Mouse (Mus musculus): ENCODE results near the gene Adra1d.

Gene Adra1d

DNA sequence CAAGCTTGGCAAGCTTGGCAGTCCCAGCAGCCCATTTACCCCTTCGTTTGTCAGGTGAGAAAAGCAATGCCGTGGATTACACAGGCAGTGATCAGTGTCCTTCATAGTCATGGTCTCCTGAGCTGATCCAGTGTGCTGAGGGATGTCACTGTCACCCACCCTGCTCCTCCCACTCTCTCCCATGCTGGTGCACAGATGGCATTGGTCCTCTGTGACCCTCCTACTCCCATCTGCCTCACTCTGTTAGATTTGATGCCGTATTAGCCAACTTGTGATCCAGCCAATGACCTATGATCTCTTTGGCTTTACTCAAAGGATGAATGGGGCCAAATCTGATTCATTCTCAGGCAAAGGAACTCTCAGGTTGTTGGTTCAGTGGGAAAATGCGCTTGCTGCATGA lies 20.4 kb downstream of the Adra1d start:
- DNase-seq (ENCODE audit: extremely low spot score) = no peak

DNA sequence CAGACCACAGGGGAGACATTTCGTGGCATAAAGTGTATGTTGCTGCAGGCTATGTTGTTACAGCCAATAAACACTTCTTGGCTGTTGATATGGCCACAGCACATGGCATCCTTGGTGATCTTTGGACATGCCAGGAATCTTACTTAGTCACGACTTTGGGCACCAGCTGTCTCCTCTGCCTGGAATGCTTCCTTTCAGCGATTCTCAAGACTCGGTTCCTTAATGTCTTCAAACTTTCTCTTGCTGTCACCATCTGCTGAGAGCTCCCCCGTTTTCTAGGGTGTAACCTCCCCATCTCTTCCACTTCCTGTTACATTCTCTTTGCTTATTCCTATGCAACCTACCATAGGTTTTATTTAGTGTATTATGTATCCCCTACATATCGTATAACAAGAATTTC lies 22.3 kb downstream of the Adra1d start:
- DNase-seq (ENCODE audit: extremely low spot score) = no peak

DNA sequence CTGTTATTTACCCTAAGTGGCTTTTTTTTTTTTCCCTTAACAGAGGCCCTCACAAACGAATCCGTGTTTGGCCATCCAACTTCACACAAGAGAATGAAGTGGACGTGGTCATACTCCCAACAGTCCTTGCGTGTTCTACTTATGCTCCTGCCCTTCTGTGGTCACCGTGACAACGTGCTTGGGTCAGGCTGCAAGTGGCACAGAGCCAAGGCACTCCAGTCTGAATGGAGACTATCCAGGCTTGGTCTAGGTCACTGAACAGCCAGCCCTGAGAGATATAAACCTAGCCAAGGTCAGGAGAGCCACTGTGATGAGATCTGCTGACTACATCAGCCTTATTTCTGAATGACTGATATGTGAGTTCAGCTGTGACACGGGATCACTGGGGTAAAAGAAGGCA lies 23.7 kb downstream of the Adra1d start:
- DNase-seq (ENCODE audit: extremely low spot score) = no peak

DNA sequence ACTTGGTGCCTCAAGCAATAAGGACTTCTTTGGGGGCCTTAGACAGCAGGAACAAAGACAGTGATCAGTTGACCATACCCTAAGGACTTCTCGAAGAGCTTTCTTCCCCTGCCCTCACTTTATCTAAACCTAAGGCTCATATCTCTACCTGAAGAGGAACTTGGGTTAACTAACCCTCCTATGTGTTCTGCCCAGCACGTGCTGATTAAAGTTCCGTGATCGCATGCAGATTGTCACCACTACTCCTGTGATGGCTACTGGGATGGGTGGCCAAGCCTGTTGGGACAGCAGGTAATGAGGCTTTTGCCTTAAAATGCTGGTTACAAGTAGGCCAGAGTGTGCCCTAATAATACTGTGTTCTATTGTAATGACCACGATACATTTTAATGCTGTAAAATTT lies 26.9 kb downstream of the Adra1d start:
- DNase-seq (ENCODE audit: extremely low spot score) = no peak

DNA sequence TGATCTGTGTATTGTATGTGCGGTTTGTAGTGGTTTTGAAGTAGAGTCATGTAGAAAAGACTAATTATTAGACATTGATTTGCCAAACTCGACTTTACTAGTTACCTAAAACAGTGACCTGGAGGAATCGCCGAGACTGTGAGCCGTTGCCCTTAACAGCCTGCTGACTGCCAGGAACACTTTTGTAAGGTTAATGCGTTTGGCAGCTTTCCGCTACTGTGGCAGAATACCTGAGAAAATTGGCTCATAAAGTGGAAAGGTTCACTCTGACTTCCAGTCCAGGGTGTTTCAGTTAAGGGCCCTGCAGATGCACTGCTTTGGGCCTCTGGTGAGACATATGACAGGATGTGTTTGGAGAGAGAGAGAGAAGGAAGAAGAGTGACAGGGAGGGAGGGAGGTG lies 30.8 kb downstream of the Adra1d start:
- no peak for DNase-seq (ENCODE audit: extremely low spot score)

DNA sequence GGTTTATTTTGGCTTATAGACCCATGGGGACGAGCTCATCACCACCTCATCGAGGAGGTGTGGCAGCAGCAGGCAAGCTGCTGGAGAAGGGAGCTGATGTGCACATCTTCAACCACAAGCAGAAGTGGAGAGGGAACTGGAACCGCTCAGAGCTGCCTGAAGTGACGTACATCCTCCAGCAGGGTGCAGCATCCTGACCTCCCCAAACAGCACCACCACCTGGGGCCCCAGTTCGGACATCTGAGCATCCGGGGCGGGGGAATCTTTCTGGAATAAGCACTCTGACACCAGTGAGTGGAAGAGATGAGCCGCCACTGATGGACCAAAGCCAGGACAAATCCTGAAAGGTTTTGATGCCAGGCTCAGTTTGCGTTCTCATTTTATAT lies 31.5 kb downstream of the Adra1d start:
- peak; percentile 48 for DNase-seq (ENCODE audit: extremely low spot score)

DNA sequence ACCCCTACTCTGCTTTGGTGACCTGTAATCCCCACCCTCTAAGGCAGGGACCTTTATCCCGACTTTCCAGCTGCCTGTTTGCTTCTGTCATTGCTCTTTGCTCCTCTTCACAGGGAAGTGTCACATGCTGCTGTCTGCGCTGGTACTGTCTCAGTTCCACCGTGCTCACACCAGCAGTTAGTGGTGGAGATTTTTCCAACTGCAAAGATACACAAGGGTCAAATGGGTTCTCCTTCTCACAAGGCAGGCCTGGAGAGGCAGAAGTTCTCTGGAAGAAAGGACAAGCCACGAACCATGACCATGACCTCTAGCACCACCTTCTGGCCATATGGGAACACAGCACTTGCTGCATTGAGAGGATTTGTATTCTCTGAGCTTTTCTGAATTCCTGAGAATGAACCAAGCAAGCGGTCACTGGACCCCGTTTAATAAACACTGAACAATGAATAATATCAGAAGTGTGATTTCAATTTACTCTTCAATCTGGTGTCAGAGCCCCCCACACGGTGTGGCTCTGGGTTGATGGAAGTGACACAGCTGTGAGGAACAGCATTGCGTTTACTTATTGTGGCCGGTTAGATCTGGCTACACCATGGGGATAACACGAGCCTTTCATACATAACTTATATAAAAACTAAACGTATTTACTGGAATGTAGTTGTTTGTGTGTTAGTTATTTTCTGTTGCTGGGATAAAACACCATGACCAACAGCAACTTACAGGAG lies 32.0 kb downstream of the Adra1d start:
- DNase-seq (ENCODE audit: extremely low spot score) = peak; percentile 73

DNA sequence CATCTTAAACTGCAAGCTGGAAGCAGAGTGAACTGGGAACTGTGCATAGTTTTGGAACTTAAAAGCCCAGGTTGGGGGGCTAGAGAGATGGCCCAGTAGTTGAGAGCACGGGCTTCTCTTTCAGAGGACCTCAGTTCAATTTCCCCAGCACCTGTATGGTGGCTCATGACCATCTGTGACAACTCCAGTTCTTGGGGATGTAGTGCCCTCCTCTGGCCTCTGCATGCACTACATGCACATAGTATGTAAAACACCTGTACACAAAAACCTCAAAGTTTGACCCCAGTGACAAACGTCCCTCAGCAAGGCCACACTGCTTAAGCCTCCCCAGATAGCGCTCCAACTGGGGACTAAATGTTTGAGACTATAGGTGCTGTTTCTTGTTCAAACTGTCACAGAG lies 35.0 kb downstream of the Adra1d start:
- DNase-seq (ENCODE audit: extremely low spot score) = no peak

DNA sequence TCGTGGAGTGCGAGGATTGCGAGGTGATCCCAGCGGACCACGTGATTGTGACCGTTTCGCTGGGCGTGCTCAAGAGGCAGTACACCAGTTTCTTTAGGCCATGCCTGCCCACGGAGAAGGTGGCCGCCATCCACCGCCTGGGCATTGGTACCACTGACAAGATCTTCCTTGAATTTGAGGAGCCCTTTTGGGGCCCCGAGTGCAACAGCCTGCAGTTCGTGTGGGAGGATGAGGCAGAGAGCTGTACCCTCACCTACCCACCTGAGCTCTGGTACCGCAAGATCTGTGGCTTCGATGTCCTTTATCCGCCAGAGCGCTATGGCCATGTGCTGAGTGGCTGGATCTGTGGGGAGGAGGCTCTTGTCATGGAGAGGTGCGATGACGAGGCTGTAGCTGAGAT lies 41.3 kb downstream of the Adra1d start:
- DNase-seq (ENCODE audit: extremely low spot score) = no peak

DNA sequence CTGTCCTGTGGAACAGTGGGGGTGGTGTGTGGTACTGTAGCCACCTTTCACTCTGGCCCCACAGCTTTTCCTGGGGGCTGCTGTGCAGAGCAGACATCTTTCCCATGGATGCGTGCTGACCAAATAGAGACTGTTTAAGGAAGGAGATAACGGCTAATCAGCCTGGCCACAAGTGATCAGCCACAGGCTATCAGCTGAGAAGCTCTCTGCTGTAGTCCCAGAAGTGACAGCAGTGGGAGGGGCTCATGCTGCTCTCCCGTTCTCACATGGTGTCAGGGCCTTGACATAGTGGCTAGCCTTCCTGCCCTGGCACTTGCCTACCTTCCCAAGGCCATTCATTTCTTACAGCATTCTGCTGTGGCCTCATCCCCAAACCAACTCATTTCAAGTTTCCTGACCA lies 43.3 kb downstream of the Adra1d start:
- DNase-seq (ENCODE audit: extremely low spot score) = no peak

DNA sequence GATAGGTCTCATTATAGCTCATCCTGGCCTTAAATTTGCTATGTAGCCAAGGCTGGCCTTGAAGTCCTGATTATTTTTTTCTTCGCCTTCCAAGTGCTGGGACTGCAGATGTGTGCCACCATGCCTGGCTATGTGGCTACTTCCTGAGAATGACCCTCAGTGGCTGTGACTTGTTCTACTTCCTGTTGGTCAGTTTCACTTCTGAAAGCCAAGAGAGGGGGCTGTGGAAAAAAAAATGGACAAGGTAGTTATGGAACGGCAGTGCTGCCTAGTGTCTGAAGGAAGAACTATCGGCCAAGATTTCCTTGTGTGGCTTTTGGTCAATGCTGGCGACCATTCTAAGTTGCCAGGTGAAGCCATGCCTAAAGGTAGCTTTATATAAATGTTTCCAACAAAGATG lies 44.5 kb downstream of the Adra1d start:
- DNase-seq (ENCODE audit: extremely low spot score) = no peak

DNA sequence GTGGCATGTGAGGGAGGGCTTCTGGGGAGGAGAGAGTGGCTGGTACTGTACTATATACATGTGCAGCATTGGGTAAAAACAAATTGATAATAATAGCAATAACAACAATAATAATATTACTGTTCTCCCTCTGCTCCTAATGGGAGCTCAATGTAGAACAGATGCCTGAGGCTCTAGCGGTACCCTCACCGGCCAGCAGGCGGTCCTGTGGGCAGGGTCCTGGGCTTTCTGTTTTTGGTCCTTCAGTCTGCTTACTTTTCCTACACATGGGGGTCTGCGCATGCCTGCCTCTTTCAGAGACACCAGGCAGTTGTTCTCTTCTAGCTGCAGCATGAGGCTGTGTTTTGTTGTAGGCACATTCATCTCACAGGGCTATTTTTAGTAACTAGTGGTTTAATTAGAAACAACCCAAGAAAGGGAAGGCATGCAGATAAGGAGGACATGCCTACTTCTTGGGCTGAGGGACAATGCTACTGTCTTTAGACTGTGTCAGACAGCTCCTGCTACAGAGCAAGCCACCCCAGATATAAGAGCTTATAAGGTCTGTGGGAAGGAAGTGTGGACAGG lies 47.9 kb downstream of the Adra1d start:
- DNase-seq (ENCODE audit: extremely low spot score) = no peak

DNA sequence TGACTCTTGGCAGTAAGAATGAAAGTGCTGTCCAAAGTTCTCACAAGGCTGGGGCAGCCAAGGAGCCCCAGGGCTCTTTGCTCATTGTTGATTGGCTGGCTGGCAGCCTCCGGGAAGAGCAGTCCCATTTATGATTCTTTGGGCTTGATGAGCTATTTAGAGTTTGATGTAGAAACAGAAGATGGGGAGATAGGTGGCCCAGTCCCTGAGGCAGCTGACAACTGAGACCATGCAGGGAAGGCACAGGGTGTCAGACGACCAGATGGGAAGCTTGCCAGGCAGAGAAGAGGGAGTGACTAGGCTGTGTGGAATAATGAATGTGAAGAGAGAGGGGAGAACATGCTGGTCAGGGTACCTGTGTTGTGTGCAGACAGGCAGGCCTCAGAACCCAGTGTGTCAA lies 48.6 kb downstream of the Adra1d start:
- DNase-seq (ENCODE audit: extremely low spot score) = no peak

DNA sequence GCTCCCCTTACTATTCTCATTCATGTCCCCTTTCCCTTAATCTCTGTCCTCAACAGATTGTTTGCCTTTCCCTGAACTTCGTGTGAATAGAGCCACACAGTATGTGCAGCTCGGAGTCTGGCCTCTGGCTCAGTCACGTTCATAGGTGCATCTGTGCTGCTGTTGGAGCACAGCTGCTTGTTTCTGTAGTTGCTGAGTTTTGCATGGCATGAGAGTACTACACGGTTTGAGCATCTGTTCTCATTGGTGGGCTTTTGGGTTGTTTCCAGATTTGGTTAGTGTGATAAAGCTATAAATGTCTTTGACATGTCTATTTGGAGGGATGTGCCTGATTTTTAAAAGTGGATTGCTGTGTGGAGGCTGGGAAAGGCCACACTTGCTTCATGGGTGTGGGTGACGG lies 51.6 kb downstream of the Adra1d start:
- no peak for DNase-seq (ENCODE audit: extremely low spot score)

DNA sequence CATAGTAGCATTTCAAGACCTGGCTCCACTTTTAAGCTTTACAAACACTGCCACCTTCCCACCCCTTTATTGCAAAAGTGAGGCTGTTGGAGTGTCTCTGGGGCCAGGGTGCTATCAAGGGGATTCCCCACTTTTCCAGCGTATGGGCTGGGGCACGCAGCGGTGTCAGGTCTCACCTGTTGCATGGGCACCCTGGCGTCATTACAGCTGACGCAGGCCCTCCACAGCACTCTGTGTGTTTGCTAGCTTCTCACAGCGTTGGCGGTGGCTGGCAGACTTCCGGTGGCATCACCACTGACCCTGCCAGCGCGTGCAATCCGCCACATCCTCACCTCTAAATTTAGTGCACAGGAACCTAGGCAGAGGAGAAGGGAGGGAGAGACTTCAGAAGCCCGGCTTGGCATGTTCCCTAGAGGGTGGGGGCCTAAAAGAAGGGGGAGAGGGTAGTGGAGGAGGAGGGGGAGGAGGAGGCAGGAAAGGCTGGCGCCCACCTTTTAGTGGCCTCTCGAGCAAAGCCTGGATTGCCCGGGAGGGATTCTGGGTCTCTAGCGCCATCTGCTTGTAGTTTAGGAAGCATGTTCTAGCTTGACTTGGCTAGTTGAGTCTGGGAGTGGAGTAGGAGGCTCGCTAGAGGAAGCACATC lies 52.3 kb downstream of the Adra1d start:
- DNase-seq (ENCODE audit: extremely low spot score) = peak; percentile 76

DNA sequence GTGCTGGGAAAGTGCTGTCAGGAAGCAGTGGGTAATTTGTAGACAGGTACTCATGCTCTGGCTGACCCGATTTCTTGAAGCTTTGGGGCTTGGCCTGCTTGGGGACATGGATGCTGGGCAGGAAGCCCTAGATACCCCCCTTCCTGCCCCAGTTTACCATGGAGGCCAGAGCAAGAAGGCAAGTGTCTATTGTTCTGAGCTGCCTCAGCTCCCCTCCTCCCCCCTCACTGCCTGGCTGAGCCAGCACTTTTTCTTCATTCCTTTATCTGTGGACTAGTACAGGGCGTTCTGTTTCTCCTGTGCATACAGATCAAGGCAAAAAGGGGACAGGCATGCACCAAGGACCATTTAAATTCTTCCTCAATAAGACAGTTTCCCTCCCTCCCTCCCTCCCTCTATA lies 53.6 kb downstream of the Adra1d start:
- no peak for DNase-seq (ENCODE audit: extremely low spot score)

DNA sequence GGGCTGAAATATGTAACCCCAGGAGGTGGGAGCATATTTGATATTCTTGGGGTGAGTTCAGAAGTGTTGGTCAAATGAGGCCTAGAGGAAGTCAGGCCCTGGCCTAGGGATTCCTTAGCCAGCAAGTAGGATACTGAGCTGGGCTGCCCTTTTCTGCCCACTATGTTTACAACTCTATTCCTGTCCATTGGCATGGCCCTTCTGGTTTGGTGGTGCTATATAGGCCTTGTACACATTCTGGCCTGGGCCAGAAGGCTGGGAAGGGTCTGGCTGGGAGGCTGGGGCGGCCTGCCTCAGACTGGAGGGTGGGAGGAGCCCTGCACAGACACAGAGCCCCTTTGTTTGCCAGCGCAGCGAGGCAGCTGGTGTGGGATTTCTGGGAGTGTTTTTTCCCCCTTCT lies 55.7 kb downstream of the Adra1d start:
- DNase-seq (ENCODE audit: extremely low spot score) = peak; percentile 27

DNA sequence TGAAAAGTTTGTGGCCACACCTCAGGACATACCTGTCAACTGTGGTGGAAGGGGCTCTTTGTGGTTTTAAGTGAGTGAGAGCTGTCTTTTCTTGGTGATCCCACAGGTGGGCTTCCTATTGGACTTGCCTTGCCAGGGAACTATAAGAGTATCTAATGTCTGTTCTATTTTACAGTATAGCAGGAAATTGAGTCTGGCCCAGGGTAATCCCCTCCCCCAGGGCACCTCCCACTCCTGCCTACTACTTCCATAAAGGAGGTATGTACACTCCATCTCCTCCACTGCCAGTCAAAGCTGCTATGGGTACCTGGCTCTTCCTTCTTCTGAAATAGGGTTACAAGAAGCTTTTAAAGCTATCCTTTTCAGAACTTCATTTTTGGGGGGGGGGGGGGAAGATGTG lies 56.7 kb downstream of the Adra1d start:
- no peak for DNase-seq (ENCODE audit: extremely low spot score)

DNA sequence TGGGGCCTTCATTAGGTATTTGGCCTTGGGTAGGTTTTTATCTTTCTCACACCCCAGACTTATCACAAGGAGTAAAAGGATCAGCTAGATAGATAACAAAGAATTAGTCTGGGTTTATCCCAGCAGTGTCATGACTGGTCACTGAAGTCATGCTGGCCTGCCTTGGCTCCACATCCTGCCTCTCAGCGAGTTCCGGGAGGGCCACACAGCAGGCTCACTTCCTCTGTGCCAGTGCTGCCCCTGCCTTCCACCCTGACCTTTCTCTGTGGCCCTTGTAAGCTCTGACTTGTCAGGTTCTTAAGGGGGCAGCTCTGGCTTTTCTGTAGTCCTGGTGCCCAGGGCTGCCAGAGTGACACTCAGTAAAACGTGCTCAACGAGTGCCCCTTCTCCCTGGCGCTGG lies 59.5 kb downstream of the Adra1d start:
- no peak for DNase-seq (ENCODE audit: extremely low spot score)

DNA sequence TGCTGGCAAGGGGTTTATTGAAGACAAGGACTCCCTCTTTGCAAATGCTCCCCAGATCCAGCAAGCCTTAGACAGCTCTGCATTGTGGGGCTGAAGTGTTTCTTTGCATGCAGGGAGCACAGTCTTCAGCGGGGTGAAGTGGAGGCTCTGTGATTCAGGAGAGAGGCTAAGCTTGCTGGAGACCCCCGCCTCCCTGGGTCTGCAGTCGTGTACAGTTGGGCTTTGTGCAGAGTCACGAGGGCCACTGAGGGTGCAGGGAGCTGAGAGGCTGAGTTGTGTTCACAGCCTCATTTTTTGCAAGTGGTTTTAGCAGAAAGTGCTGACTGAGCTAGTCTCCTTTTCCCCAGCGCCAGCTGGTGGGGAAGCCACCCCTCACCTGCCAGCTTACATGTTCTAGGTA lies 60.2 kb downstream of the Adra1d start:
- no peak for DNase-seq (ENCODE audit: extremely low spot score)

DNA sequence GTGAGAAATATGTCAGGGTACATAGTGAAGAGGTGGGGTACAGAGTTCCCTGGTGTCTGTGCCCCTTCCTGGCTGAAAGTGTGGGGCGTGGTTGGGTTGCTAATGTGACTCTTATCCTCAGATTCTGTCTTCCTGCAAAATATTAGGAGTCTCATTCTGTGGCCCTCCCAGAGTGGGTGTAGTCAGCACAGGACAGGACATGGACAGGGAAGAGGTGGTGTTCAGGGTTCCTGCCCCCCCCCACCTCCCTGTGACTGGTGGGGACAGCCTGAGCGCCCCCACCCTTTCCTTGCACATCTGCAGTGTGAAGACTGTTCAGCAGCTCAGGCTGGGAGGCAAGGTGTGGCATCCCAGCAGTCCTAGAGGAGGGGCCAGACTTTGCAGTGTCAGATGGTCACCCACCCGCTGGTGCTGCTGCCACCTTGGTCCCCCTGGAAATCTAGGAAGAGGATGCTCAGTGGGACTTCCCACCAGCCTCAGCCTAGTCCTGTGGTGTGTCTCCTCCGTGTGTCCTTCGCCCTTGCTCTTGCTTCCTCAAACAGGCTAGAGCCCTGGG lies 62.7 kb downstream of the Adra1d start:
- DNase-seq (ENCODE audit: extremely low spot score) = no peak

DNA sequence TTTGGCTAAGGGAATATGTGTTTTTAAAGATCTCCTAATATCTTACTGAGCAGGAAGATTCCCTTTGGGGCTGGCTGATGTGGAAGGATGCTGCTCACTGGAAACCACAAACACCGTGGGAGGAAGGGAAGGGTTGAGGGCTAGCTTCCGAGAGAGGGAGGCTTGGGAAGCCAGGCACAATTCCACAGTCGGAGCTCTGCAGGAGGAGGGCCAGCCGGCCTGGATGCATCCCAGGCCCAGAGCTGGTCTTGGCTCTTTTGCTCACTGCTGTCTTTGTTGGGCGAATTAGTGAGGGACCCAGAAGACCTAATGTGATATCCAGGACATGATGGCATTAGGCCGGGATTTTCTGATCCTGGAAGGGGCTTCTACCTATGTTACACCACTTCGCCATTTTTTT lies 63.9 kb downstream of the Adra1d start:
- DNase-seq (ENCODE audit: extremely low spot score) = no peak

DNA sequence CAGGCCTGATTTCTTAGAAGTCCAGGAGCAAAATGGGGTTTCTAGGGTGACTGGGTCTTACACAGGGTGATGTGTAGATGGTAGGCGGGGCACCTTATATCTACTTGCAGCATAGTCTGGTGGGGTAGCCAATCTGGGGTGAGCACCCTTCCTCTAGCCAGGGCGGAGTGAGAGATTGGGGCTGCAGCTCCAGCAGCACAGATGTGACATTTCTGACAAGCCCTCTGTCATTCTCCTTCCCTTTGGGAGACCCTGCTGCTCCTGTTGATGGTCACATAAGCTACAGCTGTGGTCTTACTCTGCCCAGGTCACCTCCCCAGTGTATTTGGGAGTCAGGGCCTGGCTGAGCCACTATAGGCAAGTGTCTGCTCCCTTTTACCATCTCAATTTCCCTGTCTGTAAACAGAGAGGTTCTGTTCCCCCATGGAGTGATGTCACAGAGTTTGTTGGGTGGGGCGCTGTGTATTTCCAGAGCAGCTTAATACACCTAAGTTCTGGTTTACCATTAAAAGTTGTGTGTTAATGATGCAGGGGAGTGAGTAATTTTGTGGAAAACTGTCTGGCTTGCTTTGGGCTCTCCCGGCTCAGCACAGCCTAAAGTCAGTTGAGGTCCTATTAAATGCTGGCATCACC lies 64.7 kb downstream of the Adra1d start:
- DNase-seq (ENCODE audit: extremely low spot score) = no peak

All from embryo, embryonic 9.5 days (tissue).